Mouse (Mus musculus): ENCODE data around the gene Cd69. TPM values are rescaled to one million over a fixed set of nuclear protein-coding genes. Genes with fewer than 3 reads are reported as not detected.

Cd69 gene
- total and polyA plus RNA-seq, 3 experiments: not detected

- peaks cover 33 to 57% of the 10 kb centered on the region in 2 experiments for H3K4me1 ChIP-seq (ENCODE audit: control insufficient read depth in 1 of 2, insufficient read depth in 2 of 2, low read length in 2 of 2)
- peak overlapping the region; percentile 68 for H3K27ac ChIP-seq (ENCODE audit: control insufficient read depth, low read depth, low read length)
- H3K27me3 ChIP-seq (ENCODE audit: control insufficient read depth in 1 of 2, insufficient read depth in 2 of 2, low read length in 2 of 2): no peaks in the 10 kb centered on the region
- no peak overlapping the region for H3K9ac ChIP-seq (ENCODE audit: control insufficient read depth, low read depth, low read length, poor library complexity, severe bottlenecking)
- TF ChIP-seq MAFK (IDR thresholded peaks at IDR 0.05; ENCODE audit: borderline replicate concordance, low read depth, low read length) (no peak), USF2 (IDR thresholded peaks at IDR 0.05; ENCODE audit: borderline replicate concordance in 1 of 2, insufficient read depth in 1 of 2, low read depth in 1 of 2, low read length in 2 of 2) (no peak), KAT2A (conservative IDR thresholded peaks at IDR 0.05; ENCODE audit: low read depth, low read length) (no peak), NELFE (IDR thresholded peaks at IDR 0.05; ENCODE audit: low read depth, low read length) (no peak), POLR2A (IDR thresholded peaks at IDR 0.05; ENCODE audit: control insufficient read depth in 1 of 2, insufficient read depth in 1 of 2, low read depth in 1 of 2, low read length in 2 of 2, poor library complexity in 1 of 2) (no peak), GATA1 (IDR thresholded peaks at IDR 0.05; ENCODE audit: low read depth, low read length) (peak; percentile 75), EP300 (IDR thresholded peaks at IDR 0.05; ENCODE audit: low read depth in 1 of 2, low read length in 2 of 2) (peak; percentile 80), RCOR1 (IDR thresholded peaks at IDR 0.05; ENCODE audit: low read depth, low read length) (peak; percentile 57), ETS1 (IDR thresholded peaks at IDR 0.05; ENCODE audit: low read depth, low read length) (peak; percentile 95), MAZ (IDR thresholded peaks at IDR 0.05; ENCODE audit: low read depth, low read length) (peak; percentile 49; the same call in 1 of the 2 replicates), TBP (IDR thresholded peaks at IDR 0.05; ENCODE audit: low read depth, low read length) (peak; percentile 40; the same call in 1 of the 2 replicates), MEF2A (IDR thresholded peaks at IDR 0.05; ENCODE audit: extremely low read depth, insufficient replicate concordance, low read depth, low read length, poor library complexity, severe bottlenecking) (no peak), ZC3H11A (IDR thresholded peaks at IDR 0.05; ENCODE audit: low read depth, low read length) (0 out of 2 replicates have a peak, but pooled peaks have one; percentile 6), TAL1 (IDR thresholded peaks at IDR 0.05; ENCODE audit: low read length) (peak; percentile 47), USF1 (IDR thresholded peaks at IDR 0.05; ENCODE audit: low read depth, low read length) (0 out of 2 replicates have a peak, but pooled peaks have one; percentile 13), MYB (IDR thresholded peaks at IDR 0.05; ENCODE audit: low read depth, low read length) (peak; percentile 49; the same call in 1 of the 2 replicates), SIN3A (IDR thresholded peaks at IDR 0.05; ENCODE audit: low read length) (peak; percentile 49), TCF12 (IDR thresholded peaks at IDR 0.05; ENCODE audit: low read depth, low read length) (peak; percentile 68)
- H3K79me2 ChIP-seq (ENCODE audit: control insufficient read depth, insufficient read depth, low read length, poor library complexity): no peaks in the 10 kb centered on the region
- peaks cover 0 to 62% of the 10 kb centered on the region in 2 experiments; a peak in 2 of 4 replicates for H3K36me3 ChIP-seq (ENCODE audit: control insufficient read depth in 1 of 2, insufficient read depth in 2 of 2, low read length in 2 of 2)
- DNase-seq (ENCODE audit: low read depth, low spot score): peak; percentile 50
- no peak overlapping the region for H3K4me3 ChIP-seq (ENCODE audit: control insufficient read depth in 1 of 2, insufficient read depth in 1 of 2, low read depth in 2 of 2, low read length in 2 of 2)
- no peaks in the 10 kb centered on the region for H3K9me3 ChIP-seq (replicated peaks; ENCODE audit: insufficient read depth, low read length)
These were observed 55.2 kb downstream of the Cd69 start for GRCm38 (mm10) chr6:129219897-129220517.

- Histone ChIP-seq H3K27me3 (ENCODE audit: control insufficient read depth in 1 of 2, insufficient read depth in 2 of 2, low read length in 2 of 2) (no peaks in the 10 kb centered on the region), H3K4me1 (ENCODE audit: control insufficient read depth in 1 of 2, insufficient read depth in 2 of 2, low read length in 2 of 2) (peaks cover 33 to 67% of the 10 kb centered on the region in 2 experiments), H3K79me2 (ENCODE audit: control insufficient read depth, insufficient read depth, low read length, poor library complexity) (no peaks in the 10 kb centered on the region), H3K27ac (ENCODE audit: control insufficient read depth, low read depth, low read length) (peak overlapping the region; percentile 20; the same call in 1 of the 2 replicates), H3K4me3 (ENCODE audit: control insufficient read depth in 1 of 2, insufficient read depth in 1 of 2, low read depth in 2 of 2, low read length in 2 of 2) (no peak overlapping the region), H3K36me3 (ENCODE audit: control insufficient read depth in 1 of 2, insufficient read depth in 2 of 2, low read length in 2 of 2) (peaks cover 0 to 73% of the 10 kb centered on the region in 2 experiments; a peak in 2 of 4 replicates), H3K9me3 (replicated peaks; ENCODE audit: insufficient read depth, low read length) (no peaks in the 10 kb centered on the region), H3K9ac (ENCODE audit: control insufficient read depth, low read depth, low read length, poor library complexity, severe bottlenecking) (no peak overlapping the region)
- DNase-seq (ENCODE audit: low read depth, low spot score): peak; percentile 12
- TF ChIP-seq JUND (IDR thresholded peaks at IDR 0.05; ENCODE audit: low read depth, low read length): no peak
- TF ChIP-seq ZC3H11A (IDR thresholded peaks at IDR 0.05; ENCODE audit: low read depth, low read length): no peak
- TF ChIP-seq KAT2A (conservative IDR thresholded peaks at IDR 0.05; ENCODE audit: low read depth, low read length): no peak
- no peak for TF ChIP-seq BHLHE40 (IDR thresholded peaks at IDR 0.05; ENCODE audit: borderline replicate concordance, low read depth, low read length)
- TF ChIP-seq E2F4 (IDR thresholded peaks at IDR 0.05; ENCODE audit: borderline replicate concordance, low read depth, low read length): no peak
- TF ChIP-seq RCOR1 (IDR thresholded peaks at IDR 0.05; ENCODE audit: low read depth, low read length): no peak
- peak; percentile 45; the same call in 1 of the 2 replicates for TF ChIP-seq ETS1 (IDR thresholded peaks at IDR 0.05; ENCODE audit: low read depth, low read length)
These were observed 57.0 kb downstream of the Cd69 start for GRCm38 (mm10) chr6:129218191-129218696.
